In the genomic region with DNA sequence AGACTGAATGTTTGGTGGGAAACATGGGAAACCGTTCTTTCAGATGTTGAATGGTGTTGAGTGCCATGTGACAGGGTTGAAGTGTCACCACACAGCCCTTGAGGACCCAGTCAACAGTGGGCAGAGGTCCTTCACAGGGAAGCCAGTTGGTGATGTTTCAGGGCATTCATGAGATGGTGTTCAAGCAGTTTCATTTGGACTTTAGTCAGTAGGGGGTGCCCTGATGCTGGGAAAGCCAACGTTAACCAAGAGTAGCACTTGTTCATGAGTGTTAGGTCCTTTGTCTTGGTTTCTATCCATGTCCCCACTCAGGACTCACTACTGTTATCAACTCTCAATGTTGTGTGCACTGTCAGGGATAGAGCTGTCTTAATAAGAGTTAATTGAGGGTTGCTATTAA, we compare ENCODE assay signal across 10 mouse cellular contexts. TPM values are rescaled to one million over a fixed set of nuclear protein-coding genes. Genes with fewer than 3 reads are reported as not detected.
DNase-seq lines count a peak whose midpoint lies in the region; ATAC-seq and TF ChIP-seq lines count a peak whose summit lies in the region.
"Had no signal": no experiment of that assay in that cellular context is flagged by ENCODE, and none has a peak within 500 bp of the region (broad histone marks: within the 10 kb centered on the region; RNA-seq: fewer than 3 reads in every experiment).

No protein-coding gene starts in this region.

- no peak overlapping the region for H3K27ac ChIP-seq in kidney, adult 2 months (ENCODE audit: insufficient read depth, low read depth, low read length)
- no peak overlapping the region for H3K27ac ChIP-seq in bone marrow, adult 2 months (ENCODE audit: control insufficient read depth, insufficient read depth, low read depth, low read length, poor library complexity)
- no peak overlapping the region for H3K27ac ChIP-seq in midbrain, embryonic 13.5 days
- H3K27ac ChIP-seq: stomach, embryonic 15.5 days had no signal

- H3K36me3 ChIP-seq in kidney, adult 2 months (ENCODE audit: control insufficient read depth, insufficient read depth, low read length), result no peaks in the 10 kb centered on the region
- H3K36me3 ChIP-seq in midbrain, embryonic 13.5 days, result no peaks in the 10 kb centered on the region
- H3K36me3 ChIP-seq: stomach, embryonic 15.5 days had no signal

- TF ChIP-seq POLR2A in kidney, adult 2 months (IDR thresholded peaks at IDR 0.05; ENCODE audit: low read depth, low read length), result no peak
- TF ChIP-seq POLR2A in bone marrow, adult 2 months (IDR thresholded peaks at IDR 0.05; ENCODE audit: borderline replicate concordance, control insufficient read depth, low read depth, low read length), result no peak

- DNase-seq in kidney, adult 2 months, result peak; percentile 7
- no peak for DNase-seq in kidney, postnatal 4 days
- DNase-seq in CD4-positive helper T cell, adult 2 months (ENCODE audit: low read depth, low spot score), result peak; percentile 65
- DNase-seq in Muller cell, postnatal 12 days (ENCODE audit: inconsistent ontology term), result no peak

- ATAC-seq in megakaryocyte progenitor cell, adult 5-6 weeks (replicated peaks; ENCODE audit: poor library complexity), result peak; percentile 84
- no peak for ATAC-seq in cerebellum, adult (ENCODE audit: insufficient number of reproducible peaks, low FRiP score, low TSS enrichment)
- ATAC-seq in midbrain, embryonic 13.5 days, result no peak

- H3K4me3 ChIP-seq in kidney, adult 2 months (ENCODE audit: insufficient read depth, low read depth, low read length), result no peak overlapping the region
- H3K4me3 ChIP-seq in bone marrow, adult 2 months (replicated peaks; ENCODE audit: control insufficient read depth, low read depth, low read length), result no peak overlapping the region
- no peak overlapping the region for H3K4me3 ChIP-seq in midbrain, embryonic 13.5 days (replicated peaks)
- H3K4me3 ChIP-seq: myocyte; stomach, embryonic 15.5 days had no signal

- no peaks in the 10 kb centered on the region for H3K9me3 ChIP-seq in midbrain, embryonic 13.5 days
- H3K9me3 ChIP-seq: stomach, embryonic 15.5 days had no signal

- peak; percentile 45 for TF ChIP-seq CTCF in kidney, adult 2 months (conservative IDR thresholded peaks at IDR 0.05; ENCODE audit: insufficient read depth, insufficient read length, low read depth, low read length)
- 0 out of 2 replicates have a peak, but pooled peaks have one; percentile 34 for TF ChIP-seq CTCF in bone marrow, adult 2 months (IDR thresholded peaks at IDR 0.05; ENCODE audit: control insufficient read depth, insufficient read depth, low read length)

- no peak overlapping the region for H3K4me2 ChIP-seq in midbrain, embryonic 13.5 days (replicated peaks)
- H3K4me2 ChIP-seq: stomach, embryonic 15.5 days had no signal

- H3K4me1 ChIP-seq in kidney, adult 2 months (ENCODE audit: control insufficient read depth, insufficient read depth, low read length), result no peaks in the 10 kb centered on the region
- no peaks in the 10 kb centered on the region for H3K4me1 ChIP-seq in bone marrow, adult 2 months (ENCODE audit: control insufficient read depth, insufficient read depth, low read length)
- no peaks in the 10 kb centered on the region for H3K4me1 ChIP-seq in midbrain, embryonic 13.5 days (replicated peaks)
- H3K4me1 ChIP-seq: stomach, embryonic 15.5 days had no signal

- 70% methylated on average over 2 of the region's 2 CpGs for WGBS in kidney, adult 2 months
- WGBS in bone marrow, adult 2 months, result 38% methylated on average over 2 of the region's 2 CpGs
- 76% methylated on average over 2 of the region's 2 CpGs for WGBS in midbrain, embryonic 13.5 days

- no peak overlapping the region for H3K9ac ChIP-seq in midbrain, embryonic 13.5 days (replicated peaks)
- H3K9ac ChIP-seq: stomach, embryonic 15.5 days had no signal

- H3K27me3 ChIP-seq in kidney, adult 2 months (replicated peaks; ENCODE audit: control insufficient read depth, insufficient read depth, low read length), result no peaks in the 10 kb centered on the region
- no peaks in the 10 kb centered on the region for H3K27me3 ChIP-seq in midbrain, embryonic 13.5 days
- H3K27me3 ChIP-seq: stomach, embryonic 15.5 days had no signal

RNA-seq across cellular contexts. Expression of gene Prelid3b, which starts 20.0 kb away (rescaled TPM):
- polyA plus RNA-seq in kidney, adult 2 months (2012; rRNA removed), result 39.9 and 48.1 TPM in 2 replicates
- 46.1 and 55.5 TPM in 2 replicates for polyA plus RNA-seq in bone marrow, adult 2 months (2011; ENCODE audit: insufficient read depth, insufficient read length, low replicate concordance, missing spikeins)
- total RNA-seq in megakaryocyte progenitor cell, adult 5-6 weeks (2015), result 85.8 and 87.2 TPM in 2 replicates
- total RNA-seq in megakaryocyte progenitor cell, adult 5-6 weeks (2017), result 145 and 157 TPM in 2 replicates
- polyA plus RNA-seq in midbrain, embryonic 13.5 days (2015; fragmentation: Nextera tagmentation; extraction: Ambion mirVana), result 108 and 115 TPM in 2 replicates

RNA-seq across cellular contexts. Expression of gene Atp5e, which starts 29.0 kb away (rescaled TPM):
- polyA plus RNA-seq in kidney, adult 2 months (2012; rRNA removed), result 806 and 1,071 TPM in 2 replicates
- 214 and 278 TPM in 2 replicates for polyA plus RNA-seq in bone marrow, adult 2 months (2011; ENCODE audit: insufficient read depth, insufficient read length, low replicate concordance, missing spikeins)
- total RNA-seq in megakaryocyte progenitor cell, adult 5-6 weeks (2015), result 546 and 547 TPM in 2 replicates
- 250 and 276 TPM in 2 replicates for total RNA-seq in megakaryocyte progenitor cell, adult 5-6 weeks (2017)
- 768 and 784 TPM in 2 replicates for polyA plus RNA-seq in midbrain, embryonic 13.5 days (2015; fragmentation: Nextera tagmentation; extraction: Ambion mirVana)

RNA-seq across cellular contexts. Expression of gene Tubb1, which starts 42.4 kb away (rescaled TPM):
- 0.34 and 0.61 TPM in 2 replicates for polyA plus RNA-seq in kidney, adult 2 months (2012; rRNA removed)
- 36.1 and 60.9 TPM in 2 replicates for polyA plus RNA-seq in bone marrow, adult 2 months (2011; ENCODE audit: insufficient read depth, insufficient read length, low replicate concordance, missing spikeins)
- not detected in 2 replicates for total RNA-seq in megakaryocyte progenitor cell, adult 5-6 weeks (2015)
- 0.30 TPM in 1 of 2 replicates, not detected in the other for total RNA-seq in megakaryocyte progenitor cell, adult 5-6 weeks (2017)
- 0.98 and 1.5 TPM in 2 replicates for polyA plus RNA-seq in midbrain, embryonic 13.5 days (2015; fragmentation: Nextera tagmentation; extraction: Ambion mirVana)
- polyA plus RNA-seq: myocyte had no signal

RNA-seq across cellular contexts. Expression of gene Ctsz, which starts 54.0 kb away (rescaled TPM):
- polyA plus RNA-seq in kidney, adult 2 months (2012; rRNA removed), result 265 and 268 TPM in 2 replicates
- polyA plus RNA-seq in bone marrow, adult 2 months (2011; ENCODE audit: insufficient read depth, insufficient read length, low replicate concordance, missing spikeins), result 68.9 and 112 TPM in 2 replicates
- total RNA-seq in megakaryocyte progenitor cell, adult 5-6 weeks (2015), result 190 and 207 TPM in 2 replicates
- total RNA-seq in megakaryocyte progenitor cell, adult 5-6 weeks (2017), result 307 and 339 TPM in 2 replicates
- polyA plus RNA-seq in midbrain, embryonic 13.5 days (2015; fragmentation: Nextera tagmentation; extraction: Ambion mirVana), result 66.1 and 74.5 TPM in 2 replicates

Comparison
In these comparisons a context has a peak if more than half of its experiments do, and no peak if none do; other contexts are left out.
1. DNase-seq: peak in kidney, adult 2 months (single experiment) and CD4-positive helper T cell, adult 2 months (single experiment); none in kidney, postnatal 4 days (0 of 2) and Muller cell, postnatal 12 days (single experiment).
2. RNA of gene Tubb1, which starts 42.4 kb away (polyA plus RNA-seq): 36.1 to 60.9 TPM in bone marrow, adult 2 months; 0.98 to 1.5 TPM in midbrain, embryonic 13.5 days and 0.34 to 0.61 TPM in kidney, adult 2 months; every median in the first group is over 10 times any median in the second.